Mouse (Mus musculus): ENCODE data around the gene Gm17617. TPM values are rescaled to one million over a fixed set of nuclear protein-coding genes. Genes with fewer than 3 reads are reported as not detected.

Gm17617 gene
- polyA plus RNA-seq (2015; fragmentation: Illumina TruSeq; extraction: RNeasy Lipid Tissue Mini Kit (QIAGEN cat#74804); ENCODE audit: insufficient read depth, low replicate concordance), result not detected

DNA sequence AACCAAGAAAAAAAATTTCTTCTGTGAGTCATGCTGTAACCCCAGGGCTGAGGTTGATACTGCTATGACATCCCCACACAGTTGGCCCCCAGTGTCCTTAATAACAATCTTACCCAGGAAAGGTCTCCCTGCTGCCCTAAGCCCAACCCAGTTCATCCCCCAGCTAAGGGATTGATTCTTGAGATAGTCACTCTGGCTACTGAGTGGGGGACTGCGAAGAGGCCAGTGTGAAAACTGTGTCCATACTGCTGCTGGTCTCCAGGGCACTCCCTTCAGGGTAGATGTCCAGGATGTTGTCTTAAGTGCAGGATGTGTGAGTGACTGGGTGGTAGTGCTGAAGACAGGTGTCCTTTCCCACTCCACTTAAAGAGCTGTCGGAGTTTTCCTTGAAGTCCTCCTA, at the start of gene Gm17617:
Gene Gm17617, minus strand, starts transcription at position 101 of the 400 bp plus-strand sequence.

DNA sequence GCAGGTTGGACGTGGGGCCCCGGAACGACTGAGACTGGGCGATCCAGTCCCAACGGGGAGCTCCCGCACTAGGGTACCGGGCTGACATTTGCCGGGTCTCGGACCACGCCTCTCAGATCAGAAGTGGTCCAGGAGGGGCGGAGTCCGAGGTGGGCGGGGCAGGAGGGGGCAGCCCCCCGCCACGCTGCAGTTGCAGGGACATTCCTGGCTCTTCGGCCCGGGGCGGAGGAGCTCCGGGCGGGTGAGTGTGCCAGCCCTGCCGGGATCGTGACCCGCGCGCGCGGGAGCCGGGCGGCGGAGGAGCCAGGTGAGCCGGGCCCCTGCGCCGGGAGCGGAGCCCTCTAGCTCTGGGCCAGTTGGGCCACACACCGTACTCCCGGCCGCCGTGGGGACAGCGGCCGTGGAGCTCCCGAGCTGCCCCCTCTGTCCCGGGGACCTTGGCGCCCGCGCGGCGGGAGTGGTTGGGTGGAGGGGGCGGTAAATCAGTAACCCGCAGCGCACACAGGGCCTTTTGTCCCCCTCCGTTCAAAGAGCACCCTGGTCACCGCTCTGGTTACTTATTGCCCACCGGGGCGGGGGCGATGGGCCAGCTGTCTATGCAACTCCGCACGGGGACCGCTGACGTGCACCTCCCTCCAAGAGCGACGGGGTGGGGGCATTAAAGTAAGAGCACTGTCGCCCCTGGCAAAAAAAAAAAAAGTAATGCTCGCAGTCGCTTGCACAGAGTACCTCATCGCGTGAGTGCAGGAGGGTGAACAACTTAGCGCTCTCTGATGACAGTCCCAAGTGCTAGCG, 19.5 kb upstream of the Gm17617 start, which contains the start of gene Fgfr4:
Gene Fgfr4, plus strand, starts transcription at position 20 of the 795 bp plus-strand sequence.

GRCm38 (mm10) chr13:55105045-55105952, 28.0 kb downstream of the Gm17617 start, which contains the start of gene Zfp346:
TSS of gene Zfp346 (plus strand) at chr13:55105311.

GRCm38 (mm10) chr13:55099726-55100478, 33.4 kb downstream of the Gm17617 start, which contains the start of gene Uimc1:
TSS of gene Uimc1 (minus strand) at chr13:55100300.

Other genes starting within 250 kb of the Gm17617 start
- 0.65 TPM for gene Unc5a, start 184.1 kb downstream of the Gm17617 start, polyA plus RNA-seq (2015; fragmentation: Illumina TruSeq; extraction: RNeasy Lipid Tissue Mini Kit (QIAGEN cat#74804); ENCODE audit: insufficient read depth, low replicate concordance)
- 6.1 TPM for gene Hk3, start 112.2 kb downstream of the Gm17617 start, polyA plus RNA-seq (2015; fragmentation: Illumina TruSeq; extraction: RNeasy Lipid Tissue Mini Kit (QIAGEN cat#74804); ENCODE audit: insufficient read depth, low replicate concordance)
- 92.1 TPM for gene Uimc1, start 33.2 kb downstream of the Gm17617 start, polyA plus RNA-seq (2015; fragmentation: Illumina TruSeq; extraction: RNeasy Lipid Tissue Mini Kit (QIAGEN cat#74804); ENCODE audit: insufficient read depth, low replicate concordance)
- gene Zfp346, start 28.2 kb downstream of the Gm17617 start, polyA plus RNA-seq (2015; fragmentation: Illumina TruSeq; extraction: RNeasy Lipid Tissue Mini Kit (QIAGEN cat#74804); ENCODE audit: insufficient read depth, low replicate concordance), result 39.9 TPM
- gene Fgfr4, start 19.1 kb upstream of the Gm17617 start, polyA plus RNA-seq (2015; fragmentation: Illumina TruSeq; extraction: RNeasy Lipid Tissue Mini Kit (QIAGEN cat#74804); ENCODE audit: insufficient read depth, low replicate concordance), result 1.5 TPM
- gene Nsd1, start 76.2 kb upstream of the Gm17617 start, polyA plus RNA-seq (2015; fragmentation: Illumina TruSeq; extraction: RNeasy Lipid Tissue Mini Kit (QIAGEN cat#74804); ENCODE audit: insufficient read depth, low replicate concordance), result 106 TPM
- gene Prelid1, start 187.0 kb upstream of the Gm17617 start, polyA plus RNA-seq (2015; fragmentation: Illumina TruSeq; extraction: RNeasy Lipid Tissue Mini Kit (QIAGEN cat#74804); ENCODE audit: insufficient read depth, low replicate concordance), result 61.8 TPM
- gene Rab24, start 188.4 kb upstream of the Gm17617 start, polyA plus RNA-seq (2015; fragmentation: Illumina TruSeq; extraction: RNeasy Lipid Tissue Mini Kit (QIAGEN cat#74804); ENCODE audit: insufficient read depth, low replicate concordance), result 61.8 TPM
- 2.1 TPM for gene Mxd3, start 196.3 kb upstream of the Gm17617 start, polyA plus RNA-seq (2015; fragmentation: Illumina TruSeq; extraction: RNeasy Lipid Tissue Mini Kit (QIAGEN cat#74804); ENCODE audit: insufficient read depth, low replicate concordance)
- 46.1 TPM for gene Lman2, start 229.2 kb upstream of the Gm17617 start, polyA plus RNA-seq (2015; fragmentation: Illumina TruSeq; extraction: RNeasy Lipid Tissue Mini Kit (QIAGEN cat#74804); ENCODE audit: insufficient read depth, low replicate concordance)
- gene Rgs14, start 236.2 kb upstream of the Gm17617 start, polyA plus RNA-seq (2015; fragmentation: Illumina TruSeq; extraction: RNeasy Lipid Tissue Mini Kit (QIAGEN cat#74804); ENCODE audit: insufficient read depth, low replicate concordance), result 26.6 TPM

Data from spleen, adult 10 weeks (tissue).